Mouse (Mus musculus) layer of hippocampus, postnatal 10 days (tissue): ENCODE measurements around the gene Peak1. TPM values are rescaled to one million over a fixed set of nuclear protein-coding genes. Genes with fewer than 3 reads are reported as not detected.
A peak's percentile ranks its signal among the peaks of the same experiment; 100 is the strongest.

Experiments used
- DNase-seq, 2 experiments: peaks; one replicate each; pipeline ENCODE4 v3.0.0; 2021; ENCODE audit warnings: low spot score in 2 of 2
- total RNA-seq, 2 experiments: library from RNA; stranded (reverse); gene quantifications; 2 replicates each; pipeline ENCODE4 v1.2.3; 2021

Gene Peak1
- total RNA-seq, 2 experiments from 2014 or later = 30.1 to 34.4 TPM

- DNase-seq = no peak
These were observed 159.5 kb downstream of the Peak1 start for GRCm38 (mm10) chr9:56258261-56258790.

- DNase-seq = no peak
These were observed 160.5 kb downstream of the Peak1 start for GRCm38 (mm10) chr9:56257227-56258000.

- DNase-seq = no peak
These were observed 162.0 kb downstream of the Peak1 start for GRCm38 (mm10) chr9:56255676-56256432.

GRCm38 (mm10) chr9:56244336-56244735 lies 173.5 kb downstream of the Peak1 start:
- no peak for DNase-seq

- no peak for DNase-seq
These were observed 174.0 kb downstream of the Peak1 start for GRCm38 (mm10) chr9:56243885-56244284.

- no peak for DNase-seq
These were observed 175.2 kb downstream of the Peak1 start for GRCm38 (mm10) chr9:56242686-56243085.

GRCm38 (mm10) chr9:56241076-56241475 lies 176.8 kb downstream of the Peak1 start:
- DNase-seq = no peak

GRCm38 (mm10) chr9:56235871-56236298 lies 182.0 kb downstream of the Peak1 start:
- DNase-seq = no peak

- no peak for DNase-seq
These were observed 182.6 kb downstream of the Peak1 start for GRCm38 (mm10) chr9:56235281-56235680.

GRCm38 (mm10) chr9:56234561-56234960 lies 183.3 kb downstream of the Peak1 start:
- no peak for DNase-seq

GRCm38 (mm10) chr9:56233316-56233715 lies 184.6 kb downstream of the Peak1 start:
- no peak for DNase-seq

GRCm38 (mm10) chr9:56230906-56231305 lies 187.0 kb downstream of the Peak1 start:
- DNase-seq = no peak

- DNase-seq = no peak
These were observed 190.2 kb downstream of the Peak1 start for GRCm38 (mm10) chr9:56227626-56228025.

GRCm38 (mm10) chr9:56223429-56224051 lies 194.3 kb downstream of the Peak1 start:
- peak; percentile 82 to 84 for DNase-seq

GRCm38 (mm10) chr9:56218860-56219259 lies 199.0 kb downstream of the Peak1 start:
- DNase-seq = no peak

GRCm38 (mm10) chr9:56218043-56218442 lies 199.8 kb downstream of the Peak1 start:
- no peak for DNase-seq

GRCm38 (mm10) chr9:56217386-56217785 lies 200.5 kb downstream of the Peak1 start:
- DNase-seq = no peak

GRCm38 (mm10) chr9:56213451-56214291 lies 204.2 kb downstream of the Peak1 start:
- peak; percentile 57 to 70 for DNase-seq

- DNase-seq = no peak
These were observed 209.1 kb downstream of the Peak1 start for GRCm38 (mm10) chr9:56208817-56209216.

GRCm38 (mm10) chr9:56207516-56207915 lies 210.4 kb downstream of the Peak1 start:
- DNase-seq = no peak

- no peak for DNase-seq
These were observed 210.8 kb downstream of the Peak1 start for GRCm38 (mm10) chr9:56207083-56207482.
